Mouse (Mus musculus) MEL (cell line): ENCODE results near the gene Slc25a17. TPM values are rescaled to one million over a fixed set of nuclear protein-coding genes. Genes with fewer than 3 reads are reported as not detected.

ENCODE experiments used
- DNase-seq: peaks from one replicate; pipeline ENCODE4 v3.0.0; 2011; ENCODE audit warnings: low read depth, low spot score
- H3K27ac ChIP-seq: 2 replicates; pipeline ENCODE4 v1.5.1; 2012; ENCODE audit warnings: low read depth, mild to moderate bottlenecking, control low read depth, low read length, moderate library complexity; ENCODE audit not compliant: control insufficient read depth
- H3K27me3 ChIP-seq, 2 experiments: fragments of 150-350 bp in 1 of 2; sonication (generic) in 1 of 2; 2 replicates each; pipeline ENCODE4 v1.6.1; 2012; ENCODE audit warnings: low read length in 2 of 2, mild to moderate bottlenecking in 2 of 2, improper control_type of control experiment in 1 of 2, moderate library complexity in 1 of 2; ENCODE audit not compliant: insufficient read depth in 2 of 2, control insufficient read depth in 1 of 2
- H3K36me3 ChIP-seq, 2 experiments: 2 replicates each; pipeline ENCODE4 v1.6.1; 2012 to 2014; ENCODE audit warnings: low read length in 2 of 2, improper control_type of control experiment in 1 of 2, inconsistent platforms in 1 of 2, mild to moderate bottlenecking in 1 of 2; ENCODE audit not compliant: insufficient read depth in 2 of 2, control insufficient read depth in 1 of 2
- H3K4me1 ChIP-seq, 2 experiments: fragments of 150-350 bp in 1 of 2; sonication (generic) in 1 of 2; 2 replicates each; pipeline ENCODE4 v1.6.1; 2012; ENCODE audit warnings: low read length in 2 of 2, improper control_type of control experiment in 1 of 2, mild to moderate bottlenecking in 1 of 2; ENCODE audit not compliant: insufficient read depth in 2 of 2, control insufficient read depth in 1 of 2
- H3K4me3 ChIP-seq, 2 experiments: fragments of 150-350 bp in 1 of 2; sonication (generic) in 1 of 2; 2 replicates each; pipeline ENCODE4 v1.5.1; 2012; ENCODE audit warnings: low read depth in 2 of 2, low read length in 2 of 2, mild to moderate bottlenecking in 2 of 2, moderate library complexity in 2 of 2, control low read depth in 1 of 2, improper control_type of control experiment in 1 of 2; ENCODE audit not compliant: control insufficient read depth in 1 of 2, insufficient read depth in 1 of 2
- H3K79me2 ChIP-seq: 2 replicates; pipeline ENCODE4 v1.6.1; 2012; ENCODE audit warnings: mild to moderate bottlenecking, low read length, moderate library complexity; ENCODE audit not compliant: control insufficient read depth, poor library complexity, insufficient read depth
- H3K9ac ChIP-seq: 2 replicates; pipeline ENCODE4 v1.6.1; 2012; ENCODE audit warnings: low read depth, mild to moderate bottlenecking, control low read depth, low read length, moderate library complexity; ENCODE audit not compliant: control insufficient read depth, poor library complexity, severe bottlenecking
- H3K9me3 ChIP-seq: fragments of 150-350 bp; sonication (generic); replicated peaks from 2 replicates; pipeline ENCODE4 v1.6.1; 2012; ENCODE audit warnings: mild to moderate bottlenecking, low read length, improper control_type of control experiment, moderate library complexity; ENCODE audit not compliant: insufficient read depth
- CHD1 ChIP-seq: IDR thresholded peaks from 2 replicates; pipeline ENCODE4 v1.6.1; 2012; ENCODE audit warnings: low read depth, mild to moderate bottlenecking, inconsistent platforms, low read length, improper control_type of control experiment
- CTCF ChIP-seq, 3 experiments: IDR thresholded peaks in 2 of 3; conservative IDR thresholded peaks in 1 of 3; 2 replicates each; pipeline ENCODE4 v1.5.1; 2011 to 2012; ENCODE audit warnings: low read length in 3 of 3, low read depth in 2 of 3, mild to moderate bottlenecking in 2 of 3, improper control_type of control experiment in 1 of 3, inconsistent platforms in 1 of 3, mixed read lengths in 1 of 3, moderate library complexity in 1 of 3; ENCODE audit not compliant: control insufficient read depth in 1 of 3, insufficient read depth in 1 of 3, poor library complexity in 1 of 3, severe bottlenecking in 1 of 3
- E2F4 ChIP-seq: IDR thresholded peaks from 2 replicates; pipeline ENCODE4 v1.6.1; 2011; ENCODE audit warnings: low read depth, low read length, improper control_type of control experiment, borderline replicate concordance
- ELF1 ChIP-seq: IDR thresholded peaks from 2 replicates; pipeline ENCODE4 v1.6.1; 2014; ENCODE audit warnings: low read depth, mild to moderate bottlenecking, inconsistent platforms, low read length, improper control_type of control experiment, moderate library complexity
- ETS1 ChIP-seq: IDR thresholded peaks from 2 replicates; pipeline ENCODE4 v1.6.1; 2012; ENCODE audit warnings: low read depth, mild to moderate bottlenecking, inconsistent platforms, low read length, improper control_type of control experiment, moderate library complexity
- JUND ChIP-seq: IDR thresholded peaks from 2 replicates; pipeline ENCODE4 v1.6.1; 2011; ENCODE audit warnings: low read depth, mild to moderate bottlenecking, improper control_type of control experiment, low read length
- KAT2A ChIP-seq: conservative IDR thresholded peaks from 2 replicates; pipeline ENCODE4 v1.6.1; 2012; ENCODE audit warnings: low read depth, low read length, improper control_type of control experiment, inconsistent platforms
- MAFK ChIP-seq: IDR thresholded peaks from 2 replicates; pipeline ENCODE4 v1.6.1; 2011; ENCODE audit warnings: low read depth, mild to moderate bottlenecking, low read length, improper control_type of control experiment, borderline replicate concordance
- MAX ChIP-seq: IDR thresholded peaks from 2 replicates; pipeline ENCODE4 v1.6.1; 2011; ENCODE audit warnings: low read length, improper control_type of control experiment
- MYC ChIP-seq: IDR thresholded peaks from 2 replicates; pipeline ENCODE4 v1.6.1; 2011; ENCODE audit warnings: low read depth, mild to moderate bottlenecking, low read length, improper control_type of control experiment, moderate library complexity
- NELFE ChIP-seq: IDR thresholded peaks from 2 replicates; pipeline ENCODE4 v1.6.1; 2011; ENCODE audit warnings: low read depth, low read length, improper control_type of control experiment
- POLR2A ChIP-seq, 2 experiments: IDR thresholded peaks; 2 replicates each; pipeline ENCODE4 v1.6.1; 2011 to 2012; ENCODE audit warnings: low read length in 2 of 2, mild to moderate bottlenecking in 2 of 2, control low read depth in 1 of 2, improper control_type of control experiment in 1 of 2, low read depth in 1 of 2, moderate library complexity in 1 of 2; ENCODE audit not compliant: control insufficient read depth in 1 of 2, insufficient read depth in 1 of 2, poor library complexity in 1 of 2
- POLR2AphosphoS5 ChIP-seq: IDR thresholded peaks from 2 replicates; pipeline ENCODE4 v1.6.1; 2012; ENCODE audit warnings: low read depth, borderline replicate concordance, mild to moderate bottlenecking, inconsistent platforms, low read length, moderate library complexity, mixed read lengths
- RCOR1 ChIP-seq: IDR thresholded peaks from 2 replicates; pipeline ENCODE4 v1.6.1; 2012; ENCODE audit warnings: low read depth, mild to moderate bottlenecking, inconsistent platforms, low read length, improper control_type of control experiment
- SIN3A ChIP-seq: IDR thresholded peaks from 2 replicates; pipeline ENCODE4 v1.6.1; 2012; ENCODE audit warnings: low read length, improper control_type of control experiment, inconsistent platforms
- SMC3 ChIP-seq: IDR thresholded peaks from 2 replicates; pipeline ENCODE4 v1.6.1; 2011; ENCODE audit warnings: low read depth, low read length, improper control_type of control experiment
- TAL1 ChIP-seq: IDR thresholded peaks from 2 replicates; pipeline ENCODE4 v1.6.1; 2012; ENCODE audit warnings: mild to moderate bottlenecking, inconsistent platforms, low read length, moderate library complexity, mixed read lengths
- UBTF ChIP-seq: IDR thresholded peaks from 2 replicates; pipeline ENCODE4 v1.6.1; 2012; ENCODE audit warnings: low read depth, mild to moderate bottlenecking, inconsistent platforms, low read length, improper control_type of control experiment, moderate library complexity, borderline replicate concordance; ENCODE audit not compliant: insufficient read depth
- USF1 ChIP-seq: IDR thresholded peaks from 2 replicates; pipeline ENCODE4 v1.6.1; 2014; ENCODE audit warnings: low read depth, mild to moderate bottlenecking, inconsistent platforms, low read length, improper control_type of control experiment, moderate library complexity
- USF2 ChIP-seq, 2 experiments: IDR thresholded peaks; 2 replicates each; pipeline ENCODE4 v1.6.1; 2011 to 2012; ENCODE audit warnings: improper control_type of control experiment in 2 of 2, low read length in 2 of 2, borderline replicate concordance in 1 of 2, inconsistent platforms in 1 of 2, low read depth in 1 of 2, mild to moderate bottlenecking in 1 of 2; ENCODE audit not compliant: insufficient read depth in 1 of 2
- ZC3H11A ChIP-seq: IDR thresholded peaks from 2 replicates; pipeline ENCODE4 v1.6.1; 2012; ENCODE audit warnings: low read depth, mild to moderate bottlenecking, inconsistent platforms, low read length, improper control_type of control experiment
- ZMIZ1 ChIP-seq: IDR thresholded peaks from 2 replicates; pipeline ENCODE4 v1.6.1; 2012; ENCODE audit warnings: low read depth, mild to moderate bottlenecking, inconsistent platforms, low read length, improper control_type of control experiment, moderate library complexity
- polyA plus RNA-seq, 2 experiments: library from polyadenylated mRNA; stranded (reverse) in 1 of 2; unstranded in 1 of 2; fragments of >175 nt in 1 of 2; fragments of >200 nt in 1 of 2; gene quantifications; 2 replicates each; pipeline versions ENCODE4 v1.2.1 to v1.2.4; 2012; ENCODE audit warnings: low replicate concordance in 2 of 2, low read depth in 1 of 2; ENCODE audit not compliant: insufficient read length in 2 of 2, insufficient read depth in 1 of 2, missing spikeins in 1 of 2
- total RNA-seq: library from RNA; depleted of rRNA; stranded (reverse); fragments of 300-350 nt; gene quantifications from 2 replicates; pipeline ENCODE4 v1.2.3, GENCODE M21; 2012

Gene Slc25a17
- total and polyA plus RNA-seq, 3 experiments, result 40.6 to 64.1 TPM; not detected in 1

- TF ChIP-seq E2F4, result no peak
Measured at GRCm38 (mm10) chr15:81378845-81379244, 18.2 kb upstream of the Slc25a17 start (continued).

GRCm38 (mm10) chr15:81374621-81375020 is 14.0 kb upstream of the Slc25a17 start:
- Histone ChIP-seq H3K36me3 (peaks cover 0 to 57% of the 10 kb centered on the region in 2 experiments; a peak in 2 of 4 replicates), H3K27me3 (no peaks in the 10 kb centered on the region), H3K9me3 (no peaks in the 10 kb centered on the region), H3K9ac (no peak overlapping the region), H3K4me3 (no peak overlapping the region), H3K27ac (no peak overlapping the region), H3K79me2 (no peaks in the 10 kb centered on the region), H3K4me1 (no peaks in the 10 kb centered on the region)
- TF ChIP-seq ELF1, result no peak
- no peak for TF ChIP-seq TAL1
- TF ChIP-seq SMC3, result no peak
- TF ChIP-seq CTCF (IDR thresholded peaks at IDR 0.05 in 2 of 3, conservative IDR thresholded peaks at IDR 0.05 in 1 of 3; ENCODE audit: control insufficient read depth in 1 of 3, insufficient read depth in 1 of 3, low read depth in 2 of 3, low read length in 3 of 3, poor library complexity in 1 of 3, severe bottlenecking in 1 of 3), result no peak
- no peak for TF ChIP-seq SIN3A
- TF ChIP-seq POLR2A (IDR thresholded peaks at IDR 0.05; ENCODE audit: control insufficient read depth in 1 of 2, insufficient read depth in 1 of 2, low read depth in 1 of 2, low read length in 2 of 2, poor library complexity in 1 of 2), result no peak
- TF ChIP-seq JUND, result no peak
- no peak for TF ChIP-seq CHD1
- no peak for TF ChIP-seq ZMIZ1
- TF ChIP-seq USF2 (IDR thresholded peaks at IDR 0.05; ENCODE audit: borderline replicate concordance in 1 of 2, insufficient read depth in 1 of 2, low read depth in 1 of 2, low read length in 2 of 2), result no peak
- TF ChIP-seq, all 39 proteins: peak for 0
- no peak for DNase-seq

GRCm38 (mm10) chr15:81370356-81370755 is 9.7 kb upstream of the Slc25a17 start:
- no peaks in the 10 kb centered on the region for H3K4me1 ChIP-seq
- H3K9ac ChIP-seq, result no peak overlapping the region
- no peak overlapping the region for H3K27ac ChIP-seq
- no peak for DNase-seq
- no peak for TF ChIP-seq ETS1
- TF ChIP-seq UBTF, result no peak
- no peak for TF ChIP-seq ZMIZ1
- TF ChIP-seq CTCF (IDR thresholded peaks at IDR 0.05 in 2 of 3, conservative IDR thresholded peaks at IDR 0.05 in 1 of 3; ENCODE audit: control insufficient read depth in 1 of 3, insufficient read depth in 1 of 3, low read depth in 2 of 3, low read length in 3 of 3, poor library complexity in 1 of 3, severe bottlenecking in 1 of 3), result no peak
- TF ChIP-seq KAT2A, result no peak
- TF ChIP-seq MAX, result no peak
- no peak for TF ChIP-seq MYC
- TF ChIP-seq RCOR1, result no peak
- no peak for TF ChIP-seq SIN3A
- TF ChIP-seq TAL1, result no peak
- TF ChIP-seq POLR2A (IDR thresholded peaks at IDR 0.05; ENCODE audit: control insufficient read depth in 1 of 2, insufficient read depth in 1 of 2, low read depth in 1 of 2, low read length in 2 of 2, poor library complexity in 1 of 2), result no peak
- TF ChIP-seq NELFE, result no peak
- no peak for TF ChIP-seq ZC3H11A
- TF ChIP-seq ELF1, result no peak
- no peak for TF ChIP-seq SMC3
- TF ChIP-seq JUND, result no peak
- TF ChIP-seq USF1, result no peak
- TF ChIP-seq POLR2AphosphoS5, result no peak
- TF ChIP-seq MAFK, result no peak
- no peak overlapping the region for H3K4me3 ChIP-seq
- H3K27me3 ChIP-seq, result no peaks in the 10 kb centered on the region
- no peaks in the 10 kb centered on the region; the same call in 1 of the 2 replicates for H3K79me2 ChIP-seq
- no peaks in the 10 kb centered on the region for H3K9me3 ChIP-seq
- peaks cover 0 to 68% of the 10 kb centered on the region in 2 experiments; a peak in 2 of 4 replicates for H3K36me3 ChIP-seq
